9 mouse cellular contexts compared by ENCODE assay signal in genomic region chr16:4763276-4763675, GRCm38 (mm10). TPM values are rescaled to one million over a fixed set of nuclear protein-coding genes. Genes with fewer than 3 reads are reported as not detected.
DNase-seq lines count a peak whose midpoint lies in the region; ATAC-seq and TF ChIP-seq lines count a peak whose summit lies in the region.
"Had no signal": no experiment of that assay in that cellular context is flagged by ENCODE, and none has a peak within 500 bp of the region (broad histone marks: within the 10 kb centered on the region; RNA-seq: fewer than 3 reads in every experiment).

No protein-coding gene starts in this region.

- no peak overlapping the region for H3K4me3 ChIP-seq in forebrain, embryonic 14.5 days (ENCODE audit: low read depth, low read length)
- no peak overlapping the region for H3K4me3 ChIP-seq in forebrain, embryonic 11.5 days (ENCODE audit: low read depth, low read length)
- H3K4me3 ChIP-seq in midbrain, postnatal 0 days (ENCODE audit: low read depth, low read length), result no peak overlapping the region
- H3K4me3 ChIP-seq: limb, embryonic 13.5 days had no signal

- H3K27me3 ChIP-seq in forebrain, embryonic 14.5 days (replicated peaks; ENCODE audit: control insufficient read depth, insufficient read depth, low read length), result no peaks in the 10 kb centered on the region
- H3K27me3 ChIP-seq in forebrain, embryonic 11.5 days (ENCODE audit: control insufficient read depth, insufficient read depth, low read length), result no peaks in the 10 kb centered on the region
- H3K27me3 ChIP-seq in midbrain, postnatal 0 days (ENCODE audit: insufficient read depth, low read length), result no peaks in the 10 kb centered on the region
- H3K27me3 ChIP-seq: limb, embryonic 13.5 days had no signal

- peak; percentile 65 for DNase-seq in forebrain, embryonic 14.5 days (ENCODE audit: low spot score)
- no peak for DNase-seq in forebrain, embryonic 11.5 days (ENCODE audit: low spot score)
- DNase-seq in right cerebral cortex, adult 2 months (ENCODE audit: low spot score in 2 of 2), result peak; percentile 40 to 54
- DNase-seq in right cerebral cortex, postnatal 4 days, result no peak
- DNase-seq in embryo, embryonic 10 days (ENCODE audit: low spot score), result peak; percentile 65
- peak; percentile 33 for DNase-seq in kidney, adult 18-20 months
- peak; percentile 76 for DNase-seq in midbrain, postnatal 0 days (ENCODE audit: low spot score)
- no peak for DNase-seq in urinary bladder, adult 18-20 months (ENCODE audit: low spot score in 2 of 2)

- H3K9ac ChIP-seq in forebrain, embryonic 14.5 days (ENCODE audit: low read length), result no peak overlapping the region
- no peak overlapping the region for H3K9ac ChIP-seq in forebrain, embryonic 11.5 days (ENCODE audit: low read length)
- no peak overlapping the region; the same call in 1 of the 2 replicates for H3K9ac ChIP-seq in midbrain, postnatal 0 days (replicated peaks; ENCODE audit: low read length, poor library complexity, severe bottlenecking)
- H3K9ac ChIP-seq: limb, embryonic 13.5 days had no signal

- WGBS in forebrain, embryonic 14.5 days, result 46% methylated on average over 2 of the region's 2 CpGs
- WGBS in forebrain, embryonic 11.5 days, result 57% methylated on average over 2 of the region's 2 CpGs
- 41% methylated on average over 2 of the region's 2 CpGs for WGBS in midbrain, postnatal 0 days

- no peaks in the 10 kb centered on the region for H3K9me3 ChIP-seq in forebrain, embryonic 14.5 days (replicated peaks; ENCODE audit: control insufficient read depth, low read length)
- H3K9me3 ChIP-seq in forebrain, embryonic 11.5 days (ENCODE audit: control insufficient read depth, low read length), result no peaks in the 10 kb centered on the region
- H3K9me3 ChIP-seq in midbrain, postnatal 0 days (ENCODE audit: low read length), result no peaks in the 10 kb centered on the region
- H3K9me3 ChIP-seq: limb, embryonic 13.5 days had no signal

- H3K27ac ChIP-seq in forebrain, embryonic 14.5 days (ENCODE audit: low read depth, low read length), result no peak overlapping the region
- H3K27ac ChIP-seq in forebrain, embryonic 11.5 days (ENCODE audit: low read depth, low read length), result no peak overlapping the region
- H3K27ac ChIP-seq in midbrain, postnatal 0 days (ENCODE audit: low read depth, low read length), result no peak overlapping the region
- H3K27ac ChIP-seq: limb, embryonic 13.5 days had no signal

- no peak for ATAC-seq in forebrain, embryonic 14.5 days
- no peak for ATAC-seq in forebrain, embryonic 11.5 days (replicated peaks; ENCODE audit: low FRiP score)
- no peak for ATAC-seq in midbrain, postnatal 0 days (ENCODE audit: low FRiP score)

- peak; percentile 75 for TF ChIP-seq CTCF in midbrain, postnatal 0 days (IDR thresholded peaks at IDR 0.05)

- peaks cover 47% of the 10 kb centered on the region for H3K36me3 ChIP-seq in forebrain, embryonic 14.5 days (ENCODE audit: control insufficient read depth, insufficient read depth, low read length)
- H3K36me3 ChIP-seq in forebrain, embryonic 11.5 days (ENCODE audit: control insufficient read depth, insufficient read depth, low read length), result peaks cover 22% of the 10 kb centered on the region
- peaks cover 32% of the 10 kb centered on the region for H3K36me3 ChIP-seq in midbrain, postnatal 0 days (ENCODE audit: insufficient read depth, low read length)

- no peaks in the 10 kb centered on the region for H3K4me1 ChIP-seq in forebrain, embryonic 14.5 days (ENCODE audit: control insufficient read depth, insufficient read depth, low read length)
- no peaks in the 10 kb centered on the region for H3K4me1 ChIP-seq in forebrain, embryonic 11.5 days (replicated peaks; ENCODE audit: control insufficient read depth, insufficient read depth, low read length)
- no peaks in the 10 kb centered on the region for H3K4me1 ChIP-seq in midbrain, postnatal 0 days (ENCODE audit: insufficient read depth, low read length)
- H3K4me1 ChIP-seq: limb, embryonic 13.5 days had no signal

- no peak overlapping the region for H3K4me2 ChIP-seq in forebrain, embryonic 14.5 days (ENCODE audit: low read length)
- no peak overlapping the region for H3K4me2 ChIP-seq in forebrain, embryonic 11.5 days (ENCODE audit: low read depth, low read length, severe bottlenecking)
- H3K4me2 ChIP-seq in midbrain, postnatal 0 days (ENCODE audit: low read depth, low read length, poor library complexity, severe bottlenecking), result no peak overlapping the region
- H3K4me2 ChIP-seq: limb, embryonic 13.5 days had no signal

RNA-seq across cellular contexts. Expression of gene Cdip1, which starts 26.8 kb away (rescaled TPM):
- 87.1 and 96.5 TPM in 2 replicates for polyA plus RNA-seq in forebrain, embryonic 14.5 days (2014; fragmentation: Nextera tagmentation; extraction: Ambion mirVana)
- 107 and 109 TPM in 2 replicates for polyA plus RNA-seq in forebrain, embryonic 11.5 days (2014; fragmentation: Nextera tagmentation; extraction: Ambion mirVana)
- total RNA-seq in midbrain, postnatal 0 days (2014; rRNA removed), result 122 and 130 TPM in 2 replicates
- 131 and 139 TPM in 2 replicates for polyA plus RNA-seq in midbrain, postnatal 0 days (2015; fragmentation: Nextera tagmentation; extraction: Ambion mirVana)

RNA-seq across cellular contexts. Expression of gene Hmox2, which starts 37.1 kb away (rescaled TPM):
- 106 and 111 TPM in 2 replicates for polyA plus RNA-seq in forebrain, embryonic 14.5 days (2014; fragmentation: Nextera tagmentation; extraction: Ambion mirVana)
- polyA plus RNA-seq in forebrain, embryonic 11.5 days (2014; fragmentation: Nextera tagmentation; extraction: Ambion mirVana), result 74.3 and 80.3 TPM in 2 replicates
- 37.9 and 43.2 TPM in 2 replicates for total RNA-seq in midbrain, postnatal 0 days (2014; rRNA removed)
- 92.7 and 102 TPM in 2 replicates for polyA plus RNA-seq in midbrain, postnatal 0 days (2015; fragmentation: Nextera tagmentation; extraction: Ambion mirVana)

RNA-seq across cellular contexts. Expression of gene Nmral1, which starts 44.1 kb away (rescaled TPM):
- polyA plus RNA-seq in forebrain, embryonic 14.5 days (2014; fragmentation: Nextera tagmentation; extraction: Ambion mirVana), result 127 and 143 TPM in 2 replicates
- polyA plus RNA-seq in forebrain, embryonic 11.5 days (2014; fragmentation: Nextera tagmentation; extraction: Ambion mirVana), result 212 and 220 TPM in 2 replicates
- total RNA-seq in midbrain, postnatal 0 days (2014; rRNA removed), result 27.5 and 33.5 TPM in 2 replicates
- polyA plus RNA-seq in midbrain, postnatal 0 days (2015; fragmentation: Nextera tagmentation; extraction: Ambion mirVana), result 37.1 and 41.2 TPM in 2 replicates

Comparison
In these comparisons a context has a peak if more than half of its experiments do, and no peak if none do; other contexts are left out.
1. DNase-seq: peak in forebrain, embryonic 14.5 days (single experiment), right cerebral cortex, adult 2 months (2 of 2), embryo, embryonic 10 days (single experiment), kidney, adult 18-20 months (single experiment) and midbrain, postnatal 0 days (single experiment); none in forebrain, embryonic 11.5 days (single experiment), right cerebral cortex, postnatal 4 days (single experiment) and urinary bladder, adult 18-20 months (0 of 2).